ENCODE assay signal across 22 mouse cellular contexts in genomic region chr9:83342491-83343370, GRCm38 (mm10).
DNase-seq lines count a peak whose midpoint lies in the region; ATAC-seq and TF ChIP-seq lines count a peak whose summit lies in the region.
"Had no signal": no experiment of that assay in that cellular context is flagged by ENCODE, and none has a peak within 500 bp of the region (broad histone marks: within the 10 kb centered on the region; RNA-seq: fewer than 3 reads in every experiment).

No protein-coding gene starts in this region.

- 61% methylated on average over 7 of the region's 7 CpGs for WGBS in embryonic facial prominence, embryonic 14.5 days
- 89% methylated on average over 7 of the region's 7 CpGs for WGBS in embryonic facial prominence, embryonic 10.5 days

- TF ChIP-seq CTCF in embryonic fibroblast, embryonic 13.5 days (IDR thresholded peaks at IDR 0.05; ENCODE audit: borderline replicate concordance, insufficient read depth, low read length): no peak

- TF ChIP-seq POLR2A in embryonic fibroblast, embryonic 13.5 days (IDR thresholded peaks at IDR 0.05; ENCODE audit: low read depth, low read length): no peak
- TF ChIP-seq POLR2A in myocyte (IDR thresholded peaks at IDR 0.05; ENCODE audit: insufficient read length, low read depth): no peak

- DNase-seq in embryonic facial prominence, embryonic 14.5 days (ENCODE audit: low spot score): peak; percentile 80
- no peak for DNase-seq in embryonic facial prominence, embryonic 10.5 days (ENCODE audit: low spot score)
- peak; percentile 62 for DNase-seq in NIH3T3 (ENCODE audit: low read depth)
- DNase-seq in layer of hippocampus, postnatal 10 days (ENCODE audit: low spot score in 2 of 2): no peak
- no peak for DNase-seq in heart, postnatal 14 days
- DNase-seq in right cerebral cortex, postnatal 14 days: no peak
- DNase-seq: adrenal gland, postnatal 10 days; cerebellum, adult 11 months; cerebellum, adult 8-10 months; cerebellum, postnatal 14 days; gastrocnemius, postnatal 10 days; heart, adult 2 months; kidney, adult 11 months had no signal

- H3K4me3 ChIP-seq in embryonic facial prominence, embryonic 14.5 days (ENCODE audit: low read depth, low read length): no peak overlapping the region
- H3K4me3 ChIP-seq in embryonic facial prominence, embryonic 10.5 days: no peak overlapping the region
- no peak overlapping the region for H3K4me3 ChIP-seq in embryonic fibroblast, embryonic 13.5 days (ENCODE audit: insufficient read depth, low read length)
- no peak overlapping the region for H3K4me3 ChIP-seq in myocyte
- H3K4me3 ChIP-seq: embryonic facial prominence, embryonic 15.5 days; forebrain, embryonic 12.5 days; heart, adult 2 months; heart, embryonic 15.5 days; hindbrain, embryonic 10.5 days had no signal

- intact Hi-C loops in heart, postnatal 14 days (cut with DNase I): no loop called here

- no peaks in the 10 kb centered on the region for H3K9me3 ChIP-seq in embryonic facial prominence, embryonic 14.5 days (ENCODE audit: control insufficient read depth, low read length)
- H3K9me3 ChIP-seq in embryonic facial prominence, embryonic 10.5 days: no peaks in the 10 kb centered on the region
- H3K9me3 ChIP-seq: embryonic facial prominence, embryonic 15.5 days; forebrain, embryonic 12.5 days; heart, embryonic 15.5 days; hindbrain, embryonic 10.5 days had no signal

- H3K36me3 ChIP-seq in embryonic facial prominence, embryonic 14.5 days (ENCODE audit: control insufficient read depth, insufficient read depth, low read length): no peaks in the 10 kb centered on the region
- H3K36me3 ChIP-seq in embryonic facial prominence, embryonic 10.5 days (replicated peaks): no peaks in the 10 kb centered on the region
- no peaks in the 10 kb centered on the region for H3K36me3 ChIP-seq in myocyte (ENCODE audit: control insufficient read depth, insufficient read depth)
- H3K36me3 ChIP-seq: embryonic facial prominence, embryonic 15.5 days; forebrain, embryonic 12.5 days; heart, embryonic 15.5 days; hindbrain, embryonic 10.5 days had no signal

- H3K4me2 ChIP-seq in embryonic facial prominence, embryonic 14.5 days (ENCODE audit: low read depth, low read length): no peak overlapping the region
- peak overlapping the region; percentile 66 for H3K4me2 ChIP-seq in myocyte (ENCODE audit: low read depth)
- H3K4me2 ChIP-seq: embryonic facial prominence, embryonic 15.5 days; forebrain, embryonic 12.5 days; heart, embryonic 11.5 days; heart, embryonic 15.5 days; hindbrain, embryonic 14.5 days had no signal

- no peaks in the 10 kb centered on the region for H3K27me3 ChIP-seq in embryonic facial prominence, embryonic 14.5 days (replicated peaks; ENCODE audit: control insufficient read depth, insufficient read depth, low read length)
- no peaks in the 10 kb centered on the region for H3K27me3 ChIP-seq in embryonic facial prominence, embryonic 10.5 days (replicated peaks; ENCODE audit: low read depth, poor library complexity, severe bottlenecking)
- H3K27me3 ChIP-seq in myocyte (ENCODE audit: control insufficient read depth, insufficient read depth, insufficient read length): no peaks in the 10 kb centered on the region
- H3K27me3 ChIP-seq: embryonic facial prominence, embryonic 15.5 days; forebrain, embryonic 12.5 days; heart, embryonic 15.5 days had no signal

- H3K4me1 ChIP-seq in embryonic facial prominence, embryonic 14.5 days (ENCODE audit: control insufficient read depth, insufficient read depth, low read length): no peaks in the 10 kb centered on the region
- H3K4me1 ChIP-seq in embryonic facial prominence, embryonic 10.5 days: no peaks in the 10 kb centered on the region
- H3K4me1 ChIP-seq in embryonic fibroblast, embryonic 13.5 days (ENCODE audit: control insufficient read depth, insufficient read depth, low read length): peaks cover 3% of the 10 kb centered on the region; the same call in 1 of the 2 replicates
- H3K4me1 ChIP-seq: embryonic facial prominence, embryonic 15.5 days; forebrain, embryonic 12.5 days; heart, embryonic 15.5 days; hindbrain, embryonic 10.5 days had no signal

- no peak for ATAC-seq in embryonic facial prominence, embryonic 14.5 days (ENCODE audit: low read depth)
- ATAC-seq: forebrain, embryonic 16.5 days had no signal

- no peaks in the 10 kb centered on the region for H3K79me2 ChIP-seq in myocyte (ENCODE audit: control insufficient read depth, insufficient read depth)

- no peak overlapping the region for H3K9ac ChIP-seq in embryonic facial prominence, embryonic 14.5 days (ENCODE audit: low read depth, low read length)
- H3K9ac ChIP-seq: embryonic facial prominence, embryonic 15.5 days; forebrain, embryonic 12.5 days; heart, embryonic 15.5 days; hindbrain, embryonic 14.5 days had no signal

- no peak overlapping the region for H3ac ChIP-seq in myocyte (ENCODE audit: control insufficient read depth, insufficient read length)

- H3K27ac ChIP-seq in embryonic facial prominence, embryonic 14.5 days (replicated peaks; ENCODE audit: low read depth, low read length): no peak overlapping the region
- no peak overlapping the region for H3K27ac ChIP-seq in embryonic facial prominence, embryonic 10.5 days (replicated peaks)
- H3K27ac ChIP-seq in embryonic fibroblast, embryonic 13.5 days (ENCODE audit: insufficient read depth, low read length): peak overlapping the region; percentile 64
- H3K27ac ChIP-seq: embryonic facial prominence, embryonic 15.5 days; forebrain, embryonic 12.5 days; heart, adult 2 months; heart, embryonic 15.5 days; hindbrain, embryonic 10.5 days; hindbrain, embryonic 14.5 days had no signal

TF ChIP-seq in myocyte, 11 proteins besides CTCF, POLR2A, EP300 and RAD21:
- TF ChIP-seq REST (IDR thresholded peaks at IDR 0.05; ENCODE audit: insufficient read depth, insufficient read length) (no peak), TCF12 (IDR thresholded peaks at IDR 0.05; ENCODE audit: insufficient read depth, poor library complexity, severe bottlenecking) (no peak), E2F4 (IDR thresholded peaks at IDR 0.05; ENCODE audit: insufficient read depth) (no peak), CEBPB (IDR thresholded peaks at IDR 0.05; ENCODE audit: insufficient read depth, poor library complexity, severe bottlenecking) (no peak), TCF3 (IDR thresholded peaks at IDR 0.05; ENCODE audit: insufficient read length, low read depth) (no peak), MYOG (IDR thresholded peaks at IDR 0.05; ENCODE audit: control insufficient read depth in 1 of 3, insufficient read depth in 1 of 3, insufficient read length in 2 of 3, low read depth in 2 of 3) (no peak), POLR2AphosphoS2 (IDR thresholded peaks at IDR 0.05; ENCODE audit: insufficient read length, low read depth) (no peak), MYOD1 (IDR thresholded peaks at IDR 0.05; ENCODE audit: control insufficient read depth in 1 of 3, insufficient read length in 2 of 3, low read depth in 2 of 3) (peak in 1 of 3 experiments; percentile 35), MAX (IDR thresholded peaks at IDR 0.05; ENCODE audit: low read depth) (no peak), USF1 (IDR thresholded peaks at IDR 0.05; ENCODE audit: low read depth) (peak; percentile 85), SRF (IDR thresholded peaks at IDR 0.05; ENCODE audit: control insufficient read depth, insufficient read length, low read depth) (no peak)

Comparison
In these comparisons a context has a peak if more than half of its experiments do, and no peak if none do; other contexts are left out.
1. DNase-seq: peak in embryonic facial prominence, embryonic 14.5 days (single experiment) and NIH3T3 (single experiment); none in embryonic facial prominence, embryonic 10.5 days (single experiment), layer of hippocampus, postnatal 10 days (0 of 2), heart, postnatal 14 days (0 of 2) and right cerebral cortex, postnatal 14 days (single experiment).